Mouse (Mus musculus) c-Kit-positive CD71-positive TER-119-positive erythroid progenitor cells, embryonic 14.5 days (primary cell): Measurements from ENCODE around the gene Cldn2.

ENCODE experiments used
- DNase-seq: peaks from one replicate; pipeline ENCODE4 v3.0.0-alpha.2; 2013; ENCODE audit warnings: low spot score

The Cldn2 gene

DNA sequence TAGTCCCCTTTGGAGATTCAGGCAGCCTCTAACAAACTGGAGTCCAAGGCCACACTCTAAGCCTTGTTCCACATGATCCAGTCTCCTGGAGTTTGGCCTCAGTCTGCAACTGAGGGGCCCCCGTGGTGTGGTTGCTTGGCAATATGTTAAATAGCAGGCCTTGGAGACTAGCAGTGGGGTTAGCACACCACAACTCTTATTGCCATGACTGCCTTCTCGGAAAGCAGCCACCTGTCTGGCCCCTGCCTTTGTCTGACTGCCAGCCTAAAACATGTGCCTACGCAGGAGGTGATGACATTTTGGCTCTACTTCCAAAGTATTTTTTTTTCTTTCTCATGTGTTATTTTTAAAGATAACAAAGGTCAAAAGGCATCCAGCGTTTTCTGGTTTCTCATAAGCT lies 7.5 kb downstream of the Cldn2 start:
- DNase-seq: no peak

GRCm38 (mm10) chrX:139808501-139808900 lies 7.9 kb downstream of the Cldn2 start:
- DNase-seq: no peak

DNA sequence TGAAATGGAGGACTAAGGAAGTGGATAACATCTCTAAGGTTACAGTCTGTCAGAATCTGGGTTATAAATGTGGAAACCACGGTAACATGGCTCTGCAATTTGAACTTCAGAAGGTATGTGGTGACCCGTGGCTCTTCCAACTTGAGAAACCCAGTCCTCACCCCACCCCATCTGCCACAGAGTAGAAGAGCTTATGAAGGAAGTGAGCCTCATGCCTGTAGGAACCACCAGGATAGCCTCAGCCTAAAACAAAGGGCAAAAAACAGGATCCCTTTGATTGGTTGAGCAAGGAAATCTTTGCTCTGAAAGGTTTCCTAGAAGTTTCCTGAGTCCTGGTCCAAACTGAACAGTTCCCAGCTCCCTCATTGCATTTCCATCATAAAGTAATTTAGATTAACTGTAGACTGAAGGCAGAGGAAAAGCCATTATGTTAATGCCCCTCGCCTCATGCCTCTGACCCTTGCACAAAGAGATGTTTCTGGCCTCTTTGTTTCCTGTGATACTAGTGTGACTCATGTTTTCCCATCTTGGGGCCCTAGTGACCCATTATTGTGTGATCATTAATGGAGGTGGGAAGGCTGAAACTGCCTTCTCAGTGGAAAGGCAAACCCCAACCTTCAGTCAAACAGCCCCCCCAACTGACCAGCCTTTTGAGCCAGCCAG lies 12.1 kb downstream of the Cldn2 start:
- DNase-seq: no peak

GRCm38 (mm10) chrX:139813299-139814002 lies 12.8 kb downstream of the Cldn2 start:
- DNase-seq: peak; percentile 36

- peak; percentile 61 for DNase-seq
These were observed 13.5 kb downstream of the Cldn2 start for GRCm38 (mm10) chrX:139814018-139814635.

- no peak for DNase-seq
These were observed 14.6 kb downstream of the Cldn2 start for GRCm38 (mm10) chrX:139815201-139815600.

- no peak for DNase-seq
These were observed 24.8 kb downstream of the Cldn2 start for GRCm38 (mm10) chrX:139825402-139825801.

DNA sequence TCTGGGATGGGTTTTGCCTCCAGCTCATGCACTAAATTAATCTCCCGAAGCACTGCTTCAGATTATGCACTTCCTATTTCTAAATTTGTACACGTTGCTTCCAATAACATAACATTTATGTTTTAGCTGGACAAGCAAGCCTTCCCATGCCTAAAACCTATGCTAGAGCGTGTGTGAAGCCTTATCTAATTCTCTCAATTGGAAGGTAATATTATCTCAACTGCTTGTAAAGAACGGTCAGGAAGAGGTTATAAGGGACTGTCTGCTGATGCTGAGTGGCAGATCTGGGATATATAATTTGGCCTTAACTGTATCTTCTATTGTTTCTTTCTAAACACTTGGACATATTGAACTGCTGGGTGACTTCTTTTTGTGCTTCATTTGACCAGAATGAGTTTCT lies 26.3 kb downstream of the Cldn2 start:
- no peak for DNase-seq

DNA sequence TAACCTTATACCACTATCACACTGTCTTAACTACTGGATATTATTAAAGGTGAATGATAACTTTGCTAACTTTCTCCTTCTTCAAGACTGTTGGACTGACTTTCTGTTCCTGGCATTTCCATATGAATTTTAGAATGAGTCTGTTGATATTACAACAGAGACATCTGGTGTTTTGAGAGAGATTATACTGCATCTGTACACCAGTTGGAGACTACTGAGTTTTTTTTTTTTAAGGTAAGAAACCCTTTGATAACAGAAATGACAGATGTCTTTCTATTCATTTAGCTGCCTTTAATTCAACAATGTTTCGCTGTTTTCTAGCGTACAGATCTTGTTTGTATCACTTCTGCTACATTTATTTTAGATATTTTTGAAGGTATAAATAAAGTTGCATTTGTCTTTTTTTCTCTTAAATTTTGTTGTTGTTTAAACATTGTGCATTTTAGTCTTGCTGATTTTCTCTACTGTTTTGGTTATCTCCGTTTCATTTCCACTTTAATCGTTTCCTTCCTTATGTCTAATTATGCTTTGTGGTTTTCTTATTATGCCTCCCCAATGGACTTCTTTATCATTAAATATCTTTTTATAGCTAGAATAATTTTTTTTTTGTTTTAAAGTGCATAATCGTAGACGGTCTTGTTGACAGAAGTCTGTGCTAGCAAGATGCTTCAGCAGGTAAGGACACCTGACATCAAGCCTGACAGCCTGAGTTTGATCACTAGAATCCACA lies 27.9 kb downstream of the Cldn2 start:
- DNase-seq: no peak

GRCm38 (mm10) chrX:139832464-139832863 lies 31.8 kb downstream of the Cldn2 start:
- DNase-seq: peak; percentile 61

DNA sequence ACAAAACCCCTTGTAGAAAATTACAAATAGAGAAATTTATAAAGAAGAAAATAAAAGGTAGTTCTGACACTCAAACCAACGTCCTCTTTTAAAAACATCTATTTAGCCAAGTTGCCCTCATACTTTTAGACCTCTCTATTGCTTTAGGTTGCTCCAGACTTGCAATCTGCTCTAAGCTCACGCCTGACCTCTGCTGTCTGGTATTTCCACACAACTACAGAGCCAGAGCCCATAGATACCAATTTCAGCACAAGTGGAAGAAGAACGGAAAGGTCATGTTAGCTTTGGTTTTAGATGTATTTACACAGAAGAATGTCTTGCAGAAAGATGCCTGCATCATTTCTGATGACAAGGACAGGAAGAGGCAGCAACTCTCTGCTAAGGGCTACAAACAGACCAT lies 38.4 kb downstream of the Cldn2 start:
- no peak for DNase-seq

GRCm38 (mm10) chrX:139841091-139841490 lies 40.5 kb downstream of the Cldn2 start:
- DNase-seq: no peak

- no peak for DNase-seq
These were observed 54.2 kb downstream of the Cldn2 start for GRCm38 (mm10) chrX:139854795-139855194.

DNA sequence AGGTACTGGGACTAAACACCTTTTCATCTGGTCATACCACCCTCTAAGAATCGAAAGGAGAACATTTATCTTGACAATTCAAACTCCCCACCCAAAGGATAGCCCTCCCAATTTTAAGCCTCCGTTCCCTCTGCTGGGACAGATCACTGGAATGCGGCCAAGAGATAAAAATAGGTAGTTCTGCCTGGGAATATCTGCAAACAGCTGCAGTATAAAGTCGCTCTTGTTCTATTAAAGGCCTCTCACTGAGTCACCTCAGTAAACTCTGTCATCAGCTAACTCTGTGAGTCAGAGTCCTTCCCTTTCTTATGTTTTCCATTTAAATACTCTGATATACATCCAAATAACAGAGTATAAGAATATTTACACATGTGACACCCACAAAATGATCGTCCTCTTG lies 58.8 kb downstream of the Cldn2 start:
- no peak for DNase-seq
